Mouse (Mus musculus): Measurements from ENCODE around the gene Trim8. TPM values are rescaled to one million over a fixed set of nuclear protein-coding genes. Genes with fewer than 3 reads are reported as not detected.

The Trim8 gene
- polyA plus RNA-seq, 1 experiment from 2014 or later = 27.8 TPM

DNA sequence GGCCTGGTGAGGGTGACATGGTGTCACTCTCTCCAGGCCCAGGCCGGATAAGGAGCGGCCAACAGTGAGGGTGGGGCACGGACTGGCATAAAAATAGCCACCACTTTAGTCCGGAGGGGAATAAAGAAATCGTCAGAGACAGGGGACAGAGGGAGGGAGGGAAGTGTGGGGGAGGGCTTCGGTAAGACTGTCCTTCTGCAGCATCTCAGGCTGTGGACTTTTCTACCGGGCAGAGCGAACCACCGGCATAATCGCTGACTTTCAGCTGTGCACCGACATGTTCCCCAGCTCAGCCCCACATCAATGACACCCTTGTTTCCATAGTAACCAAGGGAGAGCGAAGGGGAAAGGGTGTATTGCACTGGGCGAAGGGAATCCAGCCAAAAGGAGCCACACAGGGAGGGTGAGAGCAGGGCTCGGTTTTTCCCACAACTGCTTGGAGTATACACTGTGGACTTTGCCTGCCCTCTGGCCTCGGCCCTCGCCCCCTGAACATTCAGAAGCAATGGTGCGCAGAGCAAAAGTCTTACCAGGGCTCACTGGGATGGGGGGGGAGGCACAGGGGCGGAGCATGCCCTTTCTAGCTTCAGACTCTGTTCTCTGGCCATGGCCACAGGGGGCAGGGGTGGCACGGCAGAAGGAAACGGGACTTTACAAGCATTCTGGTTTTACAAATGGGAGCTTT is 27.2 kb downstream of the Trim8 start:
- H3K36me3 ChIP-seq = no peaks in the 10 kb centered on the region
- WGBS = 2% methylated on average over 20 of the region's 20 CpGs
- H3K9me3 ChIP-seq = no peaks in the 10 kb centered on the region
- H3K4me3 ChIP-seq = peak overlapping the region; percentile 23
- H3K27ac ChIP-seq = peak overlapping the region; percentile 82
- ATAC-seq (ENCODE audit: borderline replicate concordance, extremely low read depth, low FRiP score, low TSS enrichment) = peak; percentile 50
- peak overlapping the region; percentile 20 for H3K9ac ChIP-seq
- H3K4me1 ChIP-seq = peaks cover 92% of the 10 kb centered on the region
- H3K27me3 ChIP-seq = no peaks in the 10 kb centered on the region
- peak overlapping the region; percentile 60 for H3K4me2 ChIP-seq

DNA sequence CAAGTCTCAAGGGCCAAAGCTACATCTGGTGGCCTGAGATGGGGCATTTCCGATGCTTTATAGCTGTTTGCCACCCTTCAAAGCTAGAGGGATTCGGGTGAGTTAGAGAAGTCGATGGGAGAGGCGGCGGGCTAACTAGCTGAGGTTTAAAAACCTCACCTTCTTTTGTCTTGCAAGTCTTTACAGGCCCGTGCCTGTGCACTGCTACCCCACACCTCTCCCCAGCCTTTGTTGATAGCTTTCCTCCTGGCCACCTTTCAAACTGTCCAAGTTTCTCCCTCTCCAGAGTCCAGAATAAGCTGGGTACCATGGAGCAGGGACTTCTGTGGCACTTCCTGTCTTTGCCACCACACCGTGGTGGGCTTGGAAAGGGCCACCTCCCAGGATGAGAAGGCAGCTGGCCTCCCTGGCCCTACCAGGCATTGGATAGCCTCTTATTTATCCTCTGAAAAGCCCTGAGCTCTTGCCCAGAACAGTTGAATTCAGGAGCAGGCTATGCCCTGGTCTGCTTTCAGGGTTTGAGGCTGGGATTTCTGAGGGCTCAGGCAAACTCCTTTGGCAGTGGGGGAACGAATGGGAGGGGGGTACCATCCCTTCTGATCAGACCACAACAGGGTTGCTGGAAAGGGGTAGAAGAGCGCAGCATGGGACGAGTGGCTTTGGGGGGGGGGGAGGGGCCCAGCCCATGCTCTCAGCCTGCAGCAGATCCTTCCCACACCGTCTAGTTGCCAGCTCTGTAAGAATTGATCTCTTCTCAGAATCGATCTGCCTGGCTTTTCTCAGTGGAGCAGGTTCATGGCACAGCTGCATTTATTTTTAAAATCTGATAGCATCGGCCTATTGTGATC is 28.3 kb downstream of the Trim8 start:
- peaks cover 82% of the 10 kb centered on the region for H3K4me1 ChIP-seq
- H3K4me2 ChIP-seq = peak overlapping the region; percentile 60; the same call in 1 of the 2 replicates
- peak overlapping the region; percentile 82 for H3K27ac ChIP-seq
- H3K4me3 ChIP-seq = no peak overlapping the region
- no peak for ATAC-seq (ENCODE audit: borderline replicate concordance, extremely low read depth, low FRiP score, low TSS enrichment)
- no peaks in the 10 kb centered on the region for H3K9me3 ChIP-seq
- 32% methylated on average over 13 of the region's 13 CpGs for WGBS
- H3K27me3 ChIP-seq = no peaks in the 10 kb centered on the region
- peak overlapping the region; percentile 10 for H3K9ac ChIP-seq
- no peaks in the 10 kb centered on the region for H3K36me3 ChIP-seq

DNA sequence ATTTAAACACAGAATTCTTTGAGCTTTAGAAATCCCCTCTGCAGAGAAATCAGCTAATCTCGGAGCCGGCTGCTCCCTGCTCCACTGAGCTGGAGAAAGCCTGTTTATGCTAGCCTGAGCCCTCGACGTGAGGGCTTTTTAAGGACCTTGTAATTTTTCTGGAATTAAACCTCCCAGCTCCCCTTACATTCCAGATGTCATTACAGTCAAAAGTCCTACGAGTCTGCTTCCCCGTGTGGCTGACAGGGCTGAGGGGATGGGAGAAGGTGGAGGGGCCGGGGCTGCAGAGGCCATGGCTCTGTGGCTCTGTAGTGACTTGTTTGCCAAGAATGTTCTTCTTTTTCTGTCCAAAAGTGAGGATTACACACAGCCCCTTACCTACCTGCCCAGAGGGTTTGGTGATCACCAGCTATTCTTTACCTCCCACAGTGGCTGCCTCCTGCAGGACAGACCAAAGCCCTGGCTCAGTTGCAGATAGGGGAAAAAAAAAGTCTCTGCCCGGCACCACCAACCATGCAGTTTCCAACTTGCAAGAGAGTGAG is 29.0 kb downstream of the Trim8 start:
- Histone ChIP-seq H3K9ac (0 out of 2 replicates have a peak overlapping the region, but pooled peaks have one; percentile 10), H3K9me3 (no peaks in the 10 kb centered on the region), H3K4me1 (peaks cover 75% of the 10 kb centered on the region), H3K4me2 (no peak overlapping the region), H3K27ac (peak overlapping the region; percentile 82), H3K36me3 (no peaks in the 10 kb centered on the region), H3K27me3 (no peaks in the 10 kb centered on the region), H3K4me3 (no peak overlapping the region)
- WGBS = 23% methylated on average over 8 of the region's 8 CpGs
- ATAC-seq (ENCODE audit: borderline replicate concordance, extremely low read depth, low FRiP score, low TSS enrichment) = no peak

DNA sequence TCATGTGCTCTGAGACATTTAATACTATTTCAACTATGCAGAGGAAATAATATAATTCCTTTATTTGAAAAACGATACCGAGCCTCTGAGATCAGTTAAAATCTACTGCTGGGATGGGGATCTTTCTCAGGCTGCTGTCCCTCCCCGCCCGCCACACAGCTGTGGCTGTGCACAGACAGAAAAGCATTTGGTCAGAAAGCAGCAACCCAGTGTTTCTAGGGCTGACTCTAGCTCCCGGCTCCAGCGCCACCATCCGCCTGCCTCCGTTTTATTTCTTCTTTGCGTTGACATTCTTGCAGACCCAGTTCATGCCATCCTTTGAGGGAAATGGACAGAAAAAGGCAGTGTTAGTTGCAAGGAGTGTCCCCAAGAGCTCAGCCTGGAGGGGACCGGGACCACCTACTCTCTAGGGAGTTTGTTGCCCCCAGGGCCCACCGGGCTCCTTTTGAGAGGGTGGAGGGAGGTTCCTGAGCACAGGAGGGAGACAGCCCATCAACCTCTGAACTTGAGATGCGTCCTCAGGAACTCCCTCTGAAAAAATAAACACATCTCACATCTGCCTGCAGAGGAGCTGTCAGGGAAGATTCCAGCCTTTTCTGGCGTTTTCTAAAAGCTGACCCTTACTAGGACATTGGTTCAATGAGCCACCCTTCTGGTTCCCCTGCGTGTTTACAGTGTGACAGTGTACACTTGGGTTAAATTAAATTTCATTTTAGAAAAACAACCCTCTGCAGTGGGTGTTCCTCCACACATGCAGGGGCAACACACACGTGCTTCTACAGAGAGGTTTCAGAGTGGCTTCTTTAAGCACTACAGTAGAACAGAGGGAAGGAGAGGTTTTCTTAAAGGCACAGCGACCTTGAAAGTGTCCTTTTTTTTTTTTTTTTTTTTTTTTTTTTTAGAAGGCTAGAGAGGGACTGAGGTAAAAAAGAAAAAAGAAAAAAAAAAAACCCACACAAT is 29.8 kb downstream of the Trim8 start:
- no peak for ATAC-seq (ENCODE audit: borderline replicate concordance, extremely low read depth, low FRiP score, low TSS enrichment)
- no peaks in the 10 kb centered on the region for H3K27me3 ChIP-seq
- H3K9me3 ChIP-seq = no peaks in the 10 kb centered on the region
- peaks cover 67% of the 10 kb centered on the region for H3K4me1 ChIP-seq
- peak overlapping the region; percentile 82 for H3K27ac ChIP-seq
- no peak overlapping the region for H3K4me3 ChIP-seq
- H3K9ac ChIP-seq = no peak overlapping the region
- 8% methylated on average over 16 of the region's 16 CpGs for WGBS
- 0 out of 2 replicates have a peak, but pooled peaks cover 3% of the 10 kb centered on the region for H3K36me3 ChIP-seq
- H3K4me2 ChIP-seq = peak overlapping the region; percentile 23

DNA sequence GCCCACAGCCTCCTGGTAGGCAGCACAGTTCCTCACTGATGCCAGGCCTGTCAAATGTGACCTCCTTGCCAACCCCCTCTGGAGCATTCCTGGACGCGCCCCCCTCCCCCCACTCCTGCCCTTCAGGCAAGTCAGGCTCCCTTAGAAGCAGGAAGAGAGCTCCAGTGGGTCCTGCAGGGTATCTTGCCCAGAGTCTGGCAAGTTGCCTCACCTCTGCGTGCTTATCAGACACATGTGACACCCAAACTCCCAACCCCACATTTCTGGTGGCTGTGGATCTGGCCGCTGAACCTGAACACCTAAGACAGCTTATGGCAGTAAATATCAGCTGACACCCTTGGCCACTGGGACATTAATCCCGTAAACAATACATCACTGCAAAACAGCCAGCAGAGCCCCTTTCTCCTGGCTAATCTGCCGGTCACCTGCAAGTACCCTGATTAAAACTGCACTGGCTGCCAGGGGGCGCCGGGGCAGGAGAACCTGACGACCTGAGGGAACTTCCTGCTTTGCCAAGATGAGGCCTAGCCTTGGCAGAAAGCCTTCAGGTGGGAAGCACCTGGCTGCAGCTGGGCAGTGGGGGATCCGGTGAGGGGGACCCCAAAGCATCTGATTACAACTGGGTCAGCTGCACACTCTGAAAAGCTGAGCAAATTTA is 30.7 kb downstream of the Trim8 start:
- H3K9ac ChIP-seq = no peak overlapping the region
- no peak overlapping the region for H3K4me2 ChIP-seq

DNA sequence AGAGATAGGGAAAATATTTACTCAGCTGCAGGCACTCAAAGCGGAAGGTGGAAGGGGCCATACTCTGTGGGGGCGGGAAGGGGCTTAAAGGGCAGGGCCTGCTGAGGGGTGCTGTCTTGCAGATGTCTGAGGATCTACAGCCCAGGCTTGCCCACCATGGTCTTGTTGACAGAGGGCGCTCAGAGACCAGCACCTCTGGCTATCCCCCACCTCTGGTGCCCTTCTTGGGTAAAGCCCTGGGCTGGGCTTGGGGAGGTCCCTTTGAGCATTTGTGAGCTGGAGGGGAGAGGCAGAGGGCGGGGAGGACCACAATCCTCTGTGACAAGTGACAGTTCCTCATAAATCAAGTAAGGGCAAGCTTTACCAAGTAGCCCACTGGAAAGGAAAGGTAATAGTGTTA is 31.6 kb downstream of the Trim8 start:
- 0 out of 2 replicates have a peak, but pooled peaks cover 3% of the 10 kb centered on the region for H3K36me3 ChIP-seq
- H3K4me2 ChIP-seq = no peak overlapping the region
- no peaks in the 10 kb centered on the region for H3K9me3 ChIP-seq
- no peak overlapping the region for H3K4me3 ChIP-seq
- 47% methylated on average over 4 of the region's 4 CpGs for WGBS
- no peaks in the 10 kb centered on the region for H3K27me3 ChIP-seq
- peak overlapping the region; percentile 82 for H3K27ac ChIP-seq
- ATAC-seq (ENCODE audit: borderline replicate concordance, extremely low read depth, low FRiP score, low TSS enrichment) = no peak
- H3K4me1 ChIP-seq = peaks cover 58% of the 10 kb centered on the region
- H3K9ac ChIP-seq = no peak overlapping the region; the same call in 1 of the 2 replicates

More for the DNA sequence above, 30.7 kb downstream of the Trim8 start:
- Histone ChIP-seq H3K4me1 (peaks cover 65% of the 10 kb centered on the region), H3K36me3 (0 out of 2 replicates have a peak, but pooled peaks cover 3% of the 10 kb centered on the region), H3K4me3 (no peak overlapping the region), H3K27ac (peak overlapping the region; percentile 82), H3K27me3 (no peaks in the 10 kb centered on the region), H3K9me3 (no peaks in the 10 kb centered on the region)
- WGBS = 15% methylated on average over 10 of the region's 10 CpGs
- ATAC-seq (ENCODE audit: borderline replicate concordance, extremely low read depth, low FRiP score, low TSS enrichment) = 0 out of 2 replicates have a peak, but pooled peaks have one; percentile 8

DNA sequence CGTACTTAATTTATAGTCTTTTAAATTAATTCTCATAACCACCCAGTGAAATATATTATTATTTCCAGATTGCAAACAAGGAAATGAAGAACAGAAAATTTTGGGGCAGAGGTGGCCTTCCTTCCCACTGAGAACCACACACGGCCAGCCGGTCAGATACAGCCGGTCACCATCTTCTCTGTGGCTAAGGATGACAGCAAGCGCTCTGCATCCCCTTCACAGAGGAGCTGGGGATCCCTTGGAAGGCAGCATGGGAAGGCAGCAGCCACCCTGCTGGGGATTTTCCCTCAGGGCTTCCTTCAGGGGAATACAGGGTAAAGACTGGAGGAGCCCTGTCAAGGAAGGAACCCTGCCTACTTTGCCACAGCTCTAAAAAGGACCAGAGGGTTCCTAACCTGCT is 32.0 kb downstream of the Trim8 start:
- H3K9ac ChIP-seq = no peak overlapping the region
- H3K27ac ChIP-seq = peak overlapping the region; percentile 82
- no peak for ATAC-seq (ENCODE audit: borderline replicate concordance, extremely low read depth, low FRiP score, low TSS enrichment)
- WGBS = 66% methylated on average over 5 of the region's 5 CpGs
- H3K4me1 ChIP-seq = peaks cover 54% of the 10 kb centered on the region
- no peaks in the 10 kb centered on the region for H3K9me3 ChIP-seq
- H3K36me3 ChIP-seq = 0 out of 2 replicates have a peak, but pooled peaks cover 3% of the 10 kb centered on the region
- no peak overlapping the region for H3K4me3 ChIP-seq
- no peak overlapping the region for H3K4me2 ChIP-seq
- H3K27me3 ChIP-seq = no peaks in the 10 kb centered on the region

DNA sequence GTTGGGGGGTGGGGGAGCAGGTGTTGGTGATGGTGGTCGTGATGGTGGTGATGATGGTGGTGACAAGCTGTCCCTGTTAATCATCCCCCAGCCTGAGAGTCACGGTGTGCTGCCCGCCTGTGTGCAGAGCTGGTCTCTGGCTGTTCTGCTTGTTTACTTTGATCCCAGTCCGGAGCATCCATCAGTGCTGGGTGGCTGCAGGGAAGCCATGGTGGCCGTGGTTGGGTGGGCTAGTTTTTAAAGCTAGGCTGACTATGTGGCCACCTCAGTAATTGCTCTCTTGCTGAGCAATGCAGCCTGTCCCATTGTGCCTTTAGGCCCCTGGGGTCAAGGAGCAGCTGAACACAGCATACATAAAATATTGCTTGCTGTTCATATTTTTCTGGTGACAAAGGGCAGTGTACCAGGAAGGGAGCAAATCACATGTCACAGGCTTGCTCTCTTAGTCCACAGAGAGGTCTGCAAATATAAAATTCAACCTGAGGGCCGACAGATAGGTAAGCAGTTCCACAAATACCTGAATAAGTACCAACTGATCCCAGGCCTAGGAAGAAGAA is 33.1 kb downstream of the Trim8 start:
- no peaks in the 10 kb centered on the region for H3K9me3 ChIP-seq
- peaks cover 43% of the 10 kb centered on the region for H3K4me1 ChIP-seq
- no peak overlapping the region for H3K9ac ChIP-seq
- no peak overlapping the region for H3K4me3 ChIP-seq
- 0 out of 2 replicates have a peak, but pooled peaks cover 3% of the 10 kb centered on the region for H3K36me3 ChIP-seq
- no peak for ATAC-seq (ENCODE audit: borderline replicate concordance, extremely low read depth, low FRiP score, low TSS enrichment)
- H3K4me2 ChIP-seq = no peak overlapping the region
- peak overlapping the region; percentile 20; the same call in 1 of the 2 replicates for H3K27ac ChIP-seq
- no peaks in the 10 kb centered on the region for H3K27me3 ChIP-seq
- WGBS = 40% methylated on average over 6 of the region's 6 CpGs

DNA sequence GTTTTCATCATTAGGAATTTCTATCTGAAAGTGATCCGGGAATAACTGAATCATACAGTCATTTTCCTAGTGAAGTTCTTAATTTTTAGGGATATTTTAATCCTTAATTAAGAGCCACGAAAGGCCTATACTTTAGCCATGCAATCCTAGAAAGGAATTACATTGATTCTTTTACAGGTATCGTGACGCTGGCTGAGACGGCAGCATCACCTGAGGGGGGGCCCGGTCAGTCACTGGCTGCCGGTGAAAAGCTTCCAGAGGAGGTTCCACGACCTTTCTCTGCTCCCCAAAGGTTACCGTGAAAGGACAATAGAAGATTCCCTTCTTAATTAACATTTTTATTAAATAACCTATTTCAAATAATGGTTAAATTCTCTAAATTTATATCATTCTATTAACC is 35.9 kb downstream of the Trim8 start:
- H3K27ac ChIP-seq = no peak overlapping the region
- no peaks in the 10 kb centered on the region for H3K27me3 ChIP-seq
- H3K4me1 ChIP-seq = peaks cover 15% of the 10 kb centered on the region
- no peak overlapping the region for H3K4me2 ChIP-seq
- ATAC-seq (ENCODE audit: borderline replicate concordance, extremely low read depth, low FRiP score, low TSS enrichment) = no peak
- H3K4me3 ChIP-seq = no peak overlapping the region
- 85% methylated on average over 9 of the region's 9 CpGs for WGBS
- H3K9ac ChIP-seq = no peak overlapping the region
- H3K9me3 ChIP-seq = no peaks in the 10 kb centered on the region
- H3K36me3 ChIP-seq = 0 out of 2 replicates have a peak, but pooled peaks cover 9% of the 10 kb centered on the region

DNA sequence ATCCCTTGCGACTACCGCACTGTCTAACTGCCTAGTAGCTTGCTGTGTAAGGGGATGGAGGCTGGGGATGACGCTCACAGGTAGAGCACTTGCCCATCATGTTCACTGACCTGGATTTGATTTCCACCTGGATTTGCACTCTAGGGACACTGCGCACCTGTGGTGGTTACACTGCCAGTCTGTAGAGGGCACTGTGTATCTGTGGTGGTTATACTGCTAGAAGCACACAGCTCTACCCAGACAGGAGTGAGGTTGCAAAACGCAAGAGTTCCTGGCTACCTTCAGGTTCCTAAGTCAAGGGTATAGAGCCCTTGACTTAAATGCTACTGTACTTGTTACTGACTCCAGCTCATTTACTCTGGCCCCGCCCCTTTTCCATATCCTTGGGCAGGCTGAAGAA is 36.7 kb downstream of the Trim8 start:
- 77% methylated on average over 6 of the region's 6 CpGs for WGBS
- H3K36me3 ChIP-seq = 0 out of 2 replicates have a peak, but pooled peaks cover 9% of the 10 kb centered on the region
- no peak for ATAC-seq (ENCODE audit: borderline replicate concordance, extremely low read depth, low FRiP score, low TSS enrichment)
- H3K4me2 ChIP-seq = no peak overlapping the region
- no peak overlapping the region for H3K27ac ChIP-seq
- H3K4me3 ChIP-seq = no peak overlapping the region
- H3K4me1 ChIP-seq = peaks cover 7% of the 10 kb centered on the region
- H3K9ac ChIP-seq = no peak overlapping the region
- no peaks in the 10 kb centered on the region for H3K9me3 ChIP-seq
- no peaks in the 10 kb centered on the region for H3K27me3 ChIP-seq
